Mouse (Mus musculus) kidney, adult 18-20 months (tissue): ENCODE data around the gene Derl3.
A peak's percentile ranks its signal among the peaks of the same experiment; 100 is the strongest.
"Not testable (repeated sequence)": the region's sequence is repeated elsewhere in the genome, so short reads cannot be mapped to it uniquely, and the experiment has no call there.

Experiments
- DNase-seq: peaks from one replicate; pipeline ENCODE4 v3.0.0; 2021

Derl3 gene

DNA sequence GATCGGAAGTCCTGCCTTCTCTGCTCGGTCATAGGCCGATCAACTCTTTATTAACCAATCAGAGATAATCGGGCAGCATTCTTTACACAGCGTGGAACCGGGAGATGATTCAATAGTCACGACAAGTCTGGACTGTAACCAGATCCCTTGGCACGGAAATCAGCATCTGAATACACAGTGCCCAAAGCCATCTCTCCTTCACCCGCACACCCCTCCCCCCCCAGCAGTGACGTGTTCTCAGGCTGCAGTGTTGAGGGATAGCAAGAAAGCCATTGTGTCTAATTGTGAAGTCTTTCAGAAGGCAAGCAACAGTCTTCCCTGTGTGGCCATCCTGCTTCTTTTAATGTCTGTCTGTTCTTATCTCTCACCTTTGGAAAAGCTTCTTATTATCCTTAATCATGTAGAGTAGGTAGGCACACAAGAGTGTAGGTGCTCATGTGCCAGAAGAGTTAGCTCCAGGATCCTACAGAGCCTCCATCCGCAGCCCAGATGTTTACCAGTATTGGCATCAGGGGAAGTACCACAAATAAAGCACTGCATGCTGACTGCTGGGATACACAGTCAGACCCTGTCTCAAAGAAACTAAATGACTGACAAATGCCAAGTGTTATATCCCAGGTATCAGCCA lies 20.2 kb upstream of the Derl3 start:
- peak; percentile 50 for DNase-seq

DNA sequence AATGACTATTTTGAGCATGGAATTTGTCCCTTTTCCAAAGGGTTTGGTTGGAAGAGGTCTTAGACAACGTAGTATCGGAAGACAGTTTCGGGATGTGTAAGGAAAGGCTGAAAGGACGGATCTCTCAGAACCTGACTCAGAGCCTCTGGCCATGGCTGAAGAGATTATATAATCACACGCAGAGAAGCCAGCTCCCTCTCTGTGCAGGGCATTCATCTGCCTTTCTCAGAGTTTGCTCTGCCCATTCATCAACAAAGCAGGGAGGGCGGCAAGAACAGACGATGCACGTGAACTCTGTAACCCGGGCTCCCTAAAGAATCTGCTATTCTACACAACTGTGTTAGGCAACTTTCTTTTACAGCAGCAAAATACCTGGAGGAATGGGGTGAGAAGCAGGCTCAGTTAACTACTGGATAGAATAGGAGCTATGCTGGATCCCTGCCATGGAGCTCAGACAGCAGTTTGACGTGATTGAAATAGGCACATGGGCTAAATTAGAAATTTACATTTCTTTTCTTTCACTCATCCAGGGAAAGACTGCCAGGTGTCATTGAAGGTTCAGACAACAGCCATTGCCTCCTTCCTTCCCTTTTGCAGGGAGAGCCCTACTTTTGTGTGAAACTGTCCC lies 19.6 kb upstream of the Derl3 start:
- no peak for DNase-seq

- DNase-seq: peak; percentile 66
Observed at GRCm38 (mm10) chr10:75878836-75879235, 14.4 kb upstream of the Derl3 start.

DNA sequence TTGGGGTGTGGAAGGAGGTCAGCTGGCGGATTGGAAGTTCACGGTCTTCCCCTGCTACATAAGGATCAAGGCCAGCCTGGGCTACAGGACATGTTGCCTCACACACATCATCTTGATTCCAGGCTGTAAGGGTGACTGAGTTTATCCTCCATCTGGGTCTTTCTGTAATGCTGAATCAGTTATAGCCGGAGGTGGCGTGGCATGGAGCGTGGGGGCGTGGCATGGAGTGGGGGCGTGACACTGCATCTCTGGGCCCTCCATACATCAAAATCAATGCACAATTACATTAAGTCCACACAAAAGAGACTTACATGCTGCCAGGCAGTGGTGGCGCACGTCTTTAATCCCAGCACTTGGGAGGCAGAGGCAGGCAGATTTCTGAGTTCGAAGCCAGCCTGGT lies 12.9 kb upstream of the Derl3 start:
- DNase-seq: no peak

DNA sequence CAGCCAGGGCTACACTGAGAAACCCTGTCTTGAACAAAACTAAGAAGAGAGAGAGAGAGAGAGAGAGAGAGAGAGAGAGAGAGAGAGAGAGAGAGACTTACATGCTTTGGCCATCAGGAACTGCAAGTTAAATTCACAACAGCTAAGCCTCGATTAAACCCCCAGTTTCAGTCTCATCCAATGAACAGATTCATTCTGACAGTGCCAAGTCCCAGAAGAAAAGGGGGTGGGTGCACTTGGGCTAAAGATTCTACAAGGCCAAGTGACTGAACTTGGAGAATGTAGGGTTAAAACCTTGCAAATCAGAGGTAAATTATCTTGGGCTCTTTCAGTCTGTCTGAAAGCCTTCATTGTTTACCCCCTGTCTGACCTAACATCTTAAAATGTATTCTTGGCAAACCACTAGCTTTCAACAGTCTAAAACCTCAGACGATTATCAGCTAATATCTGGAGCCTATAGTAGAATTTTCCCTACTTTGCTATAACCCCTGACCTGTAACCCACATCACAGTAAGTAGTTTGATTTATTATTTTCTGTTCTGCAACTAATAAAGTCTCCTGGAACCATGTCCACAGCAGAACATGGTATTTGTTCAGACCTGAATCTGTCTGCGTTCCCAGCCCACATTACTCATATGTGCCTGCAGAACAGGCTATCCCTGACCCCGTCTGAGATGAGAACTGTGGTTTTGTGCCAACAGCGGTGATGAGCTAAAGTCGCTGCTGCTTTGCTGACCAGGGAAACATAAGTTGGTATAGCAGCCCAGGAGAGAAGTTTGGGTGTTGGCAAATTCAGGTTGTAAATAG lies 12.2 kb upstream of the Derl3 start:
- no peak for DNase-seq

- DNase-seq: peak; percentile 81
Observed at GRCm38 (mm10) chr10:75881578-75882432, 11.4 kb upstream of the Derl3 start.

DNA sequence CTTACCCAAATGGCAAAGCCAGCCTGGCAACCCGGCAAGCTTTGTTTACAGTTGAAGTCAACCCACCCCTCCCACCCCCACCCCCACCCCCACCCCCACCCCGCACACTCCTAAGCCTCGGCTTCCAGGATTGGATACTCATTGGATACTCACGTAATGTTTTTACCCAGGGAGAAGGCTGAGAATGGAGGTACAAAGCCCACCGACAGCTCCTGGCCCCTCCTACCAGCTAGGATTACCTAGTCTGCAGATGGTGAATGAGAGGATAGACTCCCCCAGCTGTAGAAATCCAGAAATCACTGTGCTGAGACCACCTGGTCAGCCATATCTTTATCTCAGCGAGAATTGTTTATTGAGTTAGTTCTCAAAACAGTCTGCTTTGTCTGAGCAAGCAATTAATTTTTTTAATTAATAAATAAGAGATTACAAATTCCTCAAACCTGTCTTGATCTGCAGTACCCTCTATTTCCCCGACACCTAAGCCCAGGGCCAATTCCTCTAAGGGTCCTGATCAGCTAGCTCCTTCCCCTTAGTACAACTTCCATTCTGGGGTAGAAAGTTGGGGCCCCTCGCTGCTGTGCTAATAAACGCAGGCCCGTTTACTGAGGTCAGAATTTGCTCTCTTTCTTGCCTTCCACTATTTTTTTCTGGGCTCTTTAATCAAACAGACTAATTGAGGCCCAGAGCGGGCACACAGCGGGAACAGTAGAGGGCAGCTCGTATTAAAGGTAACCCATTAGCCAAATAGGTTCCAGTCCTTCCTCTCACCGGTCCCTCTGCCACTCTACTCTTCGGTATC lies 10.6 kb upstream of the Derl3 start:
- DNase-seq: no peak

GRCm38 (mm10) chr10:75883232-75883552 lies 10.0 kb upstream of the Derl3 start:
- DNase-seq: peak; percentile 85

GRCm38 (mm10) chr10:75884742-75885141 lies 8.5 kb upstream of the Derl3 start:
- DNase-seq: no peak

GRCm38 (mm10) chr10:75887504-75887903 lies 5.7 kb upstream of the Derl3 start:
- DNase-seq: not testable (repeated sequence)

DNA sequence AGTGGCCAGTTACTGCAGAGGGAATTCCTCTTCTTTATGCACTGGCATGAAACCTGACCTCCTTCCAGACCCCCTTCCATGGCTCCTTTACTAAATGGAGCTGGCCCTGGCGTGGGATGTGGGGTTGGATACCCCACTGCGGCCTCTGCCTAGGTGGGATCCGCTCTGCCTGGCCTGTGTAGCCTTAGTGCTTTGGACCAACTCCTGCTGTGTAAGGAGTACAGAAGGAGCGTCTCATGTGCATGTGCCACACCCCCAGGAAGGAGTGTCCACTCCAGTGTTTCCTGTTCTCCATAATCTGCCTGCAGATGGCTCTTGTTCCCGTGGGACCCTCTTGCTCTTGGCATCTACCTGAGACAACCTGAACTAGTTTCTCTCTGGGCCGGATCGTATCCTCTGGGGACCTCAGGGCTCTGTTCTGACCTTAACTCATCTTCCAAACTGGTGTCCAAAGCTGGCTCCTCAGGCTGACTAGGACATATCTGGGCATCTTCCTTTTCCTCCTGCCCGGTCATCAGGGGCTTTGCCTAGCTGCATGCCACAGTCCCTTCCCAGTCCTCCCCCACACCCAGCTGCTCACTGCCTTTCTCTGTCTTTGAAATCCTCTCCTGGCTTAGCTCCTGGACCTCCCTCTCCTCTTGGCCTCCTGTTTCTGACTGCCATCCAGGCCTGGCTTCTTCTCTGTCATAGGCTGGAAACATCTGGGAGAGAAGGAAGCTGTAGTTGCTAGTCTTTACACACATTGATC lies 3.6 kb upstream of the Derl3 start:
- no peak for DNase-seq

DNA sequence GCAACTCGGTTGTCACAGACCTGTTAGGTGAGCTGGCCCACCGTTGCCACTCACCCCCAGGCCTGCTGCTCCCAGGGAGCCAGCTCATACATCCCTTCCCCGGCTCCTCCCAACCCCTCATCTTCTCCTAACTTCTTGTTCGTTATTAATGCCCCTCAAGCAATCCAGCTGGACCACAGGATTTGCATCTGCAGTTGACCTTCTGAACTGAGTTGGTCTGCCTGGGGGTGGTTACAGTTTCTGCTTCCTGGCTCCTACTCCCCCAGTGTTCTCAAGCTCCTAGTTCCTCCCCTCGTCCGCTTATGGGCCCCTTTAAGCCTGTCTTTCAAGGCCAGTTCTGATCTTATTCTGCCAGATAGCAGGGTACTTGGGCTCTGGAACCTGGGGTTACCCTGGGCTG lies 1.4 kb downstream of the Derl3 start:
- DNase-seq: no peak

DNA sequence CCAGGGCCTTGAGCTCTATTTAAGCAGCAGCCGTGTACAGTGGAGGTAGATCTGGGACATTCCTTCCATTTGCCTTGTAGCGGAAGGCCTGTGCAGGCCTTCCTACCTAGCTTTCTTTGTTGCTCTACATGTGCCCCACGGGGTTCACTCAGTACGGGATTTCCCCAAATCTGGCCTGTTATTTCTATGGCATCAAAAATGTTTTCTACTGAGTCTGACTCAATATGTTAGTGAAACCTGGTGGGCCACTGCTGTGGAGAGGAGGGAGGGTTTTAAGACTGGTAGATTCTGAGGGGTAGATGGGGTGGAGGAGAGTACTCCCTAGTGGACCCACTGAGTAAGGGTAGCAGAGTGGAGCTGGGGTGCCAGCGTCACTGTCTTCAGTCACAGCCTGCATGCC lies 2.5 kb downstream of the Derl3 start:
- no peak for DNase-seq

DNA sequence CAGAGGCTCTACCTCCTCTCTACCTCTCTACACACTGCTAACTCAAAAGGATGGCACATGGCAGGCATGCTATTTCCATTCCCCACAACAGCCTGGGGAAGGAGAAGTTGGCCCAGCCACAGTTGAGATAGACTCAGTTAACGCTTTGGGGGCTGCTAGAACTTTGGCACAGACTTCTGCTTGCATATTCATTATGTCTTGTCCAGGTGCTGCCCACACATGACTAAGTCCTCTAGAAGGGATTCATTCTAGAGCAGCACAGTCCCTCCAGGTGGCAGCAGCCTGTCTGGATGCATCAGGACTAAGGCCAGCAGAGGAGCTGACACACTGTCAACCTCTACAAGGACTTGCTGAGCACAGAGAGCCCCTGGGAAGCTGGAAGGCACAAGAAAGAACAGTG lies 3.0 kb downstream of the Derl3 start:
- no peak for DNase-seq

- DNase-seq: peak; percentile 85
Observed at GRCm38 (mm10) chr10:75897373-75897772, 4.2 kb downstream of the Derl3 start.

GRCm38 (mm10) chr10:75898039-75898564 lies 4.9 kb downstream of the Derl3 start:
- DNase-seq: no peak

- DNase-seq: peak; percentile 42
Observed at GRCm38 (mm10) chr10:75898846-75899245, 5.6 kb downstream of the Derl3 start.

DNA sequence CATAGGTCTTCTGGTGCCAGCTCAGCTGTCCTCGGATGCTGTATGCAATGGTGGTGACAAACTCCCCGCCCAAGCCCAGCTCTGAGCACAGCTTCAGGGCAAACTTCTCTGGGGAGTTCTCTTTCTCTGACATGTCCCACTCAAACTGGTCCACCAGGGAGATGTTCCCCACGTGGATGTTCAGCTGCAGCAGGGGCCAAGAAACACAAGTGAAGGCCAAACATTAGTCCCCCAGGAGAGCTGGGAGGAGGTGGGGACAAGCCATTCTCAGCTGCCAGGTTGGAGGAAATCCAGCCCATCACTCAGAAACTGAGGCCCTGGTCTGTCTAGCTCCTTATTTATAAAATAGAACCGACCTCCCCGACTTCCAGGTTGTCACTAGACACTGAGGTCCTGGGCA lies 11.2 kb downstream of the Derl3 start:
- DNase-seq: no peak

GRCm38 (mm10) chr10:75906882-75907281 lies 13.7 kb downstream of the Derl3 start:
- no peak for DNase-seq

- DNase-seq: no peak
Observed at GRCm38 (mm10) chr10:75910698-75911097, 17.5 kb downstream of the Derl3 start.

DNA sequence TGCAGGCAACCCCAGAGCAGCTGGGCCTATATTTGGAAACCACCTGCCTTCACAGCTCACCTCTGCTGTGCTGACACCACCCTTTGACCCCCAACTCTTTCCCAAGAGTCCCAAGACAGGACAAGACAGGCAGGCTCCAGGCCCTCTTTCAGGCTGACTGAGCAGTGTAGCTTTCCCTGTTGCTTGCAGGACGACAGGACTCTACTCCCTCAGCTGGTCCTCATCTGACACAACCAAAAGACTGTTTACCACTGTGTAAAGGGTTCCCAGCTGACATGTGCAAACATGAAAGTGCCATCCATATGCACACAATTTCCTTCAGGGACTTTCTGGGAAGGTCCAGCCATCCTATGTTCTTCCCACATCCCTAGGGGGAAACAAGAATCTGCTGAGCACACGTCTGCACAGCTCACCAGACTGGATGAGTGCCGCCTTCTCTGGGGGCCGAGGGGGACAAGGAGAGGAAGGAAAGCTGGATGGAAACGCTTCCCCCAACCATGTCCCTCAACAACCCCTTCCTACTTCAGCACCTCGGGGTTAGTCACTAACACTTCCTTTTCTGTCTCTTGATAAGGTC lies 19.9 kb downstream of the Derl3 start:
- no peak for DNase-seq
